Mouse (Mus musculus): Measurements from ENCODE around the gene Ormdl1. TPM values are rescaled to one million over a fixed set of nuclear protein-coding genes. Genes with fewer than 3 reads are reported as not detected.
"Not testable (repeated sequence)": the region's sequence is repeated elsewhere in the genome, so short reads cannot be mapped to it uniquely, and the experiment has no call there.

Gene Ormdl1
- total and polyA plus RNA-seq, 2 experiments from 2014 or later = 21.9 to 34.8 TPM

GRCm38 (mm10) chr1:53312989-53313967 is 16.4 kb downstream of the Ormdl1 start, which contains the start of gene Osgepl1:
Gene Osgepl1 (plus strand): TSS chr1:53313624.
- Histone ChIP-seq H3K9ac (replicated peaks; ENCODE audit: low read length) (peak within 1 kb of the TSS; percentile 78), H3K27me3 (ENCODE audit: insufficient read depth, low read length) (no peaks in the 10 kb centered on the region), H3K4me2 (ENCODE audit: low read depth, low read length) (peak within 1 kb of the TSS; percentile 81), H3K36me3 (ENCODE audit: insufficient read depth, low read length) (peaks cover 10% of the 10 kb centered on the region; the same call in 1 of the 2 replicates), H3K4me3 (ENCODE audit: low read length) (peak within 1 kb of the TSS; percentile 76), H3K27ac (peak within 1 kb of the TSS; percentile 86), H3K9me3 (ENCODE audit: low read length) (no peaks in the 10 kb centered on the region), H3K4me1 (ENCODE audit: insufficient read depth, low read length) (0 out of 2 replicates have a peak, but pooled peaks cover 5% of the 10 kb centered on the region)
- WGBS = 3% methylated on average over 27 of the region's 27 CpGs
- TF ChIP-seq CTCF (IDR thresholded peaks at IDR 0.05; ENCODE audit: low read depth) = peak; percentile 50
- ATAC-seq (peak; percentile 99), DNase-seq (ENCODE audit: low spot score) (peak; percentile 94)

GRCm38 (mm10) chr1:53321662-53322344 is 24.9 kb downstream of the Ormdl1 start:
- H3K4me1 ChIP-seq (ENCODE audit: insufficient read depth, low read length) = no peaks in the 10 kb centered on the region
- no peak overlapping the region for H3K4me3 ChIP-seq (ENCODE audit: low read length)
- 96% methylated on average over 4 of the region's 4 CpGs for WGBS
- no peaks in the 10 kb centered on the region for H3K9me3 ChIP-seq (ENCODE audit: low read length)
- H3K27ac ChIP-seq = no peak overlapping the region
- no peak overlapping the region for H3K9ac ChIP-seq (replicated peaks; ENCODE audit: low read length)
- H3K4me2 ChIP-seq (ENCODE audit: low read depth, low read length) = no peak overlapping the region
- peaks cover 8% of the 10 kb centered on the region; the same call in 1 of the 2 replicates for H3K36me3 ChIP-seq (ENCODE audit: insufficient read depth, low read length)
- TF ChIP-seq CTCF (IDR thresholded peaks at IDR 0.05; ENCODE audit: low read depth) = no peak
- DNase-seq (ENCODE audit: low spot score) = no peak
- no peaks in the 10 kb centered on the region for H3K27me3 ChIP-seq (ENCODE audit: insufficient read depth, low read length)
- ATAC-seq = no peak

GRCm38 (mm10) chr1:53323254-53323653 is 26.4 kb downstream of the Ormdl1 start:
- 94% methylated on average over 5 of the region's 5 CpGs for WGBS
- no peak for ATAC-seq

GRCm38 (mm10) chr1:53324277-53324676 is 27.4 kb downstream of the Ormdl1 start:
- Histone ChIP-seq H3K4me2 (ENCODE audit: low read depth, low read length) (no peak overlapping the region), H3K4me1 (ENCODE audit: insufficient read depth, low read length) (no peaks in the 10 kb centered on the region), H3K9ac (replicated peaks; ENCODE audit: low read length) (no peak overlapping the region), H3K4me3 (ENCODE audit: low read length) (no peak overlapping the region), H3K27me3 (ENCODE audit: insufficient read depth, low read length) (no peaks in the 10 kb centered on the region), H3K36me3 (ENCODE audit: insufficient read depth, low read length) (no peaks in the 10 kb centered on the region; the same call in 1 of the 2 replicates), H3K27ac (no peak overlapping the region), H3K9me3 (ENCODE audit: low read length) (no peaks in the 10 kb centered on the region)
- DNase-seq (ENCODE audit: low spot score) = no peak
- WGBS = 94% methylated on average over 1 of the region's 1 CpGs
- no peak for TF ChIP-seq CTCF (IDR thresholded peaks at IDR 0.05; ENCODE audit: low read depth)
- ATAC-seq = no peak

More at GRCm38 (mm10) chr1:53323254-53323653, 26.4 kb downstream of the Ormdl1 start:
- Histone ChIP-seq H3K9me3 (ENCODE audit: low read length) (no peaks in the 10 kb centered on the region), H3K4me1 (ENCODE audit: insufficient read depth, low read length) (no peaks in the 10 kb centered on the region), H3K4me2 (ENCODE audit: low read depth, low read length) (no peak overlapping the region), H3K36me3 (ENCODE audit: insufficient read depth, low read length) (peaks cover 1% of the 10 kb centered on the region; the same call in 1 of the 2 replicates), H3K27ac (no peak overlapping the region), H3K4me3 (ENCODE audit: low read length) (no peak overlapping the region), H3K27me3 (ENCODE audit: insufficient read depth, low read length) (no peaks in the 10 kb centered on the region), H3K9ac (replicated peaks; ENCODE audit: low read length) (no peak overlapping the region)
- no peak for DNase-seq (ENCODE audit: low spot score)
- no peak for TF ChIP-seq CTCF (IDR thresholded peaks at IDR 0.05; ENCODE audit: low read depth)

GRCm38 (mm10) chr1:53324827-53325494 is 28.1 kb downstream of the Ormdl1 start:
- Histone ChIP-seq H3K4me1 (ENCODE audit: insufficient read depth, low read length) (no peaks in the 10 kb centered on the region), H3K27ac (no peak overlapping the region), H3K27me3 (ENCODE audit: insufficient read depth, low read length) (no peaks in the 10 kb centered on the region), H3K4me3 (ENCODE audit: low read length) (no peak overlapping the region), H3K4me2 (ENCODE audit: low read depth, low read length) (no peak overlapping the region), H3K9me3 (ENCODE audit: low read length) (no peaks in the 10 kb centered on the region), H3K9ac (replicated peaks; ENCODE audit: low read length) (no peak overlapping the region), H3K36me3 (ENCODE audit: insufficient read depth, low read length) (no peaks in the 10 kb centered on the region; the same call in 1 of the 2 replicates)
- WGBS = 95% methylated on average over 5 of the region's 5 CpGs
- ATAC-seq = no peak
- no peak for DNase-seq (ENCODE audit: low spot score)
- TF ChIP-seq CTCF (IDR thresholded peaks at IDR 0.05; ENCODE audit: low read depth) = no peak

GRCm38 (mm10) chr1:53333527-53333926 is 36.6 kb downstream of the Ormdl1 start:
- not testable (repeated sequence) for H3K9ac ChIP-seq (replicated peaks; ENCODE audit: low read length); H3K4me1 ChIP-seq (ENCODE audit: insufficient read depth, low read length); H3K27ac ChIP-seq; H3K4me2 ChIP-seq (ENCODE audit: low read depth, low read length); H3K4me3 ChIP-seq (ENCODE audit: low read length); ATAC-seq; H3K9me3 ChIP-seq (ENCODE audit: low read length); H3K36me3 ChIP-seq (ENCODE audit: insufficient read depth, low read length); DNase-seq (ENCODE audit: low spot score); H3K27me3 ChIP-seq (ENCODE audit: insufficient read depth, low read length)
- 82% methylated on average over 5 of the region's 5 CpGs for WGBS

All from hindbrain, postnatal 0 days (tissue).